Mouse (Mus musculus) embryonic facial prominence, embryonic 15.5 days (tissue): ENCODE measurements around the gene Krt16. TPM values are rescaled to one million over a fixed set of nuclear protein-coding genes. Genes with fewer than 3 reads are reported as not detected.
"Not testable (repeated sequence)": the region's sequence is repeated elsewhere in the genome, so short reads cannot be mapped to it uniquely, and the experiment has no call there.

Experiments used
- ATAC-seq: fragments of 200-750 bp; cut with Nextera tagmentation; 2 replicates; pipeline ENCODE4 v1.8.0; 2017; ENCODE audit warnings: low read depth, moderate TSS enrichment; ENCODE audit not compliant: insufficient number of reproducible peaks, low FRiP score, low TSS enrichment
- H3K27ac ChIP-seq: fragments of 300-500 bp; sonication (generic); replicated peaks from 2 replicates; pipeline ENCODE4 v1.5.1; 2015; ENCODE audit warnings: mild to moderate bottlenecking, inconsistent platforms
- H3K27me3 ChIP-seq: fragments of 300-500 bp; sonication (generic); 2 replicates; pipeline ENCODE4 v1.6.1; 2015; ENCODE audit warnings: inconsistent platforms
- H3K36me3 ChIP-seq: fragments of 300-500 bp; sonication (generic); 2 replicates; pipeline ENCODE4 v1.6.1; 2015; ENCODE audit warnings: mild to moderate bottlenecking, inconsistent platforms
- H3K4me1 ChIP-seq: fragments of 300-500 bp; sonication (generic); 2 replicates; pipeline ENCODE4 v1.6.1; 2015; ENCODE audit warnings: inconsistent platforms
- H3K4me2 ChIP-seq: fragments of 300-500 bp; sonication (generic); replicated peaks from 2 replicates; pipeline ENCODE4 v1.6.1; 2015; ENCODE audit warnings: mild to moderate bottlenecking, inconsistent platforms
- H3K4me3 ChIP-seq: fragments of 300-500 bp; sonication (generic); replicated peaks from 2 replicates; pipeline ENCODE4 v1.5.1; 2015; ENCODE audit warnings: mild to moderate bottlenecking, inconsistent platforms
- H3K9ac ChIP-seq: fragments of 300-500 bp; sonication (generic); 2 replicates; pipeline ENCODE4 v1.6.1; 2015; ENCODE audit warnings: inconsistent platforms
- H3K9me3 ChIP-seq: fragments of 300-500 bp; sonication (generic); replicated peaks from 2 replicates; pipeline ENCODE4 v1.6.1; 2016; ENCODE audit warnings: inconsistent platforms
- WGBS: fragments of 180-500 bp; shearing (Covaris S2); methylation state at CpG from one replicate; pipeline ENCODE4 v1.1.7; 2015; 5-methylcytosine and 5-hydroxymethylcytosine counted together
- polyA plus RNA-seq: library from polyadenylated mRNA; unstranded; fragments of >200 nt; fragmentation: Nextera tagmentation; extraction: Ambion mirVana; gene quantifications from 2 replicates; pipeline ENCODE4 v1.2.1, GENCODE M21; 2015

The Krt16 gene
- polyA plus RNA-seq, 1 experiment from 2014 or later, result 6.9 TPM

DNA sequence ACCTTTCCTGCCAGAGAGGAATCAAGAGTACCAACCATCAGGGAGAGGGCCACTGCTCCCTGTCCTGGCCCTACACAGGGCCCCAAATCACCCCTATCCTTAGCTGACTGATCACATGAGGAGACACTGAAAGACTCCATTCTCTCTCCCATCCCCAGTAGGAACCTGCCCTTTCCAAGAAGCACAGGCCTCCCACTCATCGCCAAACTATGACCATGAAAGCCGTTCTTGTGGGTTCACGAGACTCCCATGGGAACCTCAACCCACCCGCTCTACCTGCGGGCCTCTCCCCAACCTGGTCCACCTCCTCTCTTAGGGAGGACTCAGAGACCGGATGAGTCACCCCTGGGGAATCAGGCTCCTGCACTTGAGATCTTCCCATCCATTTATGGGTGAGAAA lies 6.8 kb upstream of the Krt16 start:
- H3K27ac ChIP-seq, result 0 out of 2 replicates have a peak overlapping the region, but pooled peaks have one; percentile 17
- no peaks in the 10 kb centered on the region for H3K27me3 ChIP-seq
- no peak overlapping the region for H3K4me3 ChIP-seq
- H3K36me3 ChIP-seq, result no peaks in the 10 kb centered on the region
- 0 out of 2 replicates have a peak, but pooled peaks cover 2% of the 10 kb centered on the region for H3K4me1 ChIP-seq
- H3K9me3 ChIP-seq, result no peaks in the 10 kb centered on the region
- ATAC-seq, result no peak
- H3K9ac ChIP-seq, result no peak overlapping the region
- no peak overlapping the region for H3K4me2 ChIP-seq
- 74% methylated on average over 6 of the region's 6 CpGs for WGBS

GRCm38 (mm10) chr11:100254360-100255090 lies 5.8 kb upstream of the Krt16 start:
- Histone ChIP-seq H3K9ac (no peak overlapping the region), H3K9me3 (no peaks in the 10 kb centered on the region), H3K36me3 (no peaks in the 10 kb centered on the region), H3K4me2 (no peak overlapping the region), H3K4me3 (no peak overlapping the region), H3K4me1 (0 out of 2 replicates have a peak, but pooled peaks cover 2% of the 10 kb centered on the region), H3K27me3 (no peaks in the 10 kb centered on the region), H3K27ac (no peak overlapping the region)
- WGBS, result 65% methylated on average over 5 of the region's 5 CpGs
- ATAC-seq, result no peak

GRCm38 (mm10) chr11:100246471-100246870 lies 2.2 kb downstream of the Krt16 start:
- H3K4me1 ChIP-seq, H3K9me3 ChIP-seq, H3K4me2 ChIP-seq, H3K36me3 ChIP-seq, H3K27ac ChIP-seq, H3K4me3 ChIP-seq, H3K27me3 ChIP-seq, H3K9ac ChIP-seq, ATAC-seq: not testable (repeated sequence)
- 68% methylated on average over 7 of the region's 7 CpGs for WGBS

- H3K9ac ChIP-seq, H3K4me1 ChIP-seq, H3K4me2 ChIP-seq, H3K36me3 ChIP-seq, ATAC-seq, H3K4me3 ChIP-seq, H3K27ac ChIP-seq, H3K9me3 ChIP-seq, H3K27me3 ChIP-seq: not testable (repeated sequence)
- 90% methylated on average over 4 of the region's 4 CpGs for WGBS
Measured at GRCm38 (mm10) chr11:100240272-100240671, 8.4 kb downstream of the Krt16 start.

- Histone ChIP-seq H3K27me3 (no peaks in the 10 kb centered on the region), H3K9ac (no peak overlapping the region), H3K4me1 (no peaks in the 10 kb centered on the region), H3K4me3 (no peak overlapping the region), H3K4me2 (no peak overlapping the region), H3K27ac (no peak overlapping the region), H3K9me3 (peaks cover 5% of the 10 kb centered on the region; the same call in 1 of the 2 replicates), H3K36me3 (no peaks in the 10 kb centered on the region)
- 61% methylated on average over 8 of the region's 8 CpGs for WGBS
- no peak for ATAC-seq
Measured at GRCm38 (mm10) chr11:100221741-100222140, 27.0 kb downstream of the Krt16 start.

DNA sequence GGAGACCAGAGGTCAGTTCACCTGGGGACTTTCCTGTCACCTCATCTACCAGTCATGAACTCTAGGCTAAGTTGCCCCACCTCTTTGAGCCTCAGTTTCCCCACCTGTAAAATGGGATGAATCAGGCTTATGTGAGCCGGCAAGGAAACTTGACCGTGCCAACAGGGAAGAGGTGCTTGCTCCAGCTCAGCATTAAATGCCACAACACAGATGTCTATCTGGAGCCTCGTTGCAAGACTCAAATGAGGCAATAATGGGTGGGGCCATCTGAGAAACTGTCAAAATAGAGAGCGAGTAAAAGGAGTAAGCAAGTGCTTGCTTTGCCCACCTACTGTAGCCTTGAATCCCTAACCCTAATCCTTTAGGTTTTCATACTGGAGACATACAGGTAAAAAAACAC lies 29.4 kb downstream of the Krt16 start:
- no peaks in the 10 kb centered on the region for H3K27me3 ChIP-seq
- no peak overlapping the region for H3K9ac ChIP-seq
- no peak for ATAC-seq
- 0 out of 2 replicates have a peak, but pooled peaks cover 4% of the 10 kb centered on the region for H3K4me1 ChIP-seq
- no peaks in the 10 kb centered on the region for H3K9me3 ChIP-seq
- H3K36me3 ChIP-seq, result no peaks in the 10 kb centered on the region
- no peak overlapping the region for H3K27ac ChIP-seq
- WGBS, result 75% methylated on average over 4 of the region's 4 CpGs
- H3K4me3 ChIP-seq, result no peak overlapping the region
- no peak overlapping the region for H3K4me2 ChIP-seq

DNA sequence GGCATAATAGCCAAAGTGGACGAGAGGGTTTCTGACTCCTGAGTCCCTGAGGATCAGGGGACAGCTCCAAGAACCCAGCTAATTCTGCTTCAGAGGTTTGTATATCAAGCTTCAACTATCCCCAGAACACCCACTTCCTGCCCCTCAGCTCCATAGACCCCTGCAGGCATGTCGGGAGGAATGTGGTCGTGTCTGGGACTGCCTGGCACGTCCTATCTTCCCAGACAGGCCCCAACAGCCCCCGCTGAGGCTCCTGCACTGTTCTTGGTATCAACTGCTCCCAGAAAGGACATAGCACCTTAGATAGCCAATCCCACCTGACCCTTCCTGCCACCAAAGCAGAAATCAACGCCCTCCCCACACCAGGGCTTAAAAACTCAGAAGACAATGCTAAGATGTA lies 40.2 kb downstream of the Krt16 start:
- H3K4me1 ChIP-seq, result 0 out of 2 replicates have a peak, but pooled peaks cover 8% of the 10 kb centered on the region
- no peak overlapping the region for H3K4me3 ChIP-seq
- 0 out of 2 replicates have a peak overlapping the region, but pooled peaks have one; percentile 6 for H3K4me2 ChIP-seq
- 35% methylated on average over 6 of the region's 6 CpGs for WGBS
- no peaks in the 10 kb centered on the region for H3K9me3 ChIP-seq
- H3K27ac ChIP-seq, result peak overlapping the region; percentile 77
- no peaks in the 10 kb centered on the region for H3K36me3 ChIP-seq
- no peak overlapping the region for H3K9ac ChIP-seq
- H3K27me3 ChIP-seq, result no peaks in the 10 kb centered on the region
- no peak for ATAC-seq

DNA sequence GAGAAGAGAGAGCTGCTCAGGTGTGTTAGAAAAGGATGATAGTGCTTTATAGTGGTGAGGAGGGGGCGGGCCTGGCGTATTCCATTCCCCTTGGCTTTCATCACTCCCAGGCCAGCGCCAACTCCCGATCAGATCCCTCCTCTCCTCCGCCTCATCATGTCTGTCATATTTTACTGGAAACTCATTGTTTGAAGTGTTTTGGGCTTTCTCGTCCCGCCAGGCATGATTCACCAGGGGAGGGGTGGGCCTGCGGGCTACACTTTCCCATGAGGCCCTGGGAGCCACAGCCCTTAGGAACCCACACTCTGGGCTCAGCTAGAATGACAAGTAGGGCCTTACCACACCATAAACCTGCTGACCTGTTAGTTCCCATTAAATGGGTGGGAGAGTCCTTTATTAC lies 41.2 kb downstream of the Krt16 start, which contains the start of gene Krt14:
Gene Krt14 (minus strand): TSS at position 51 of the 400 bp plus-strand sequence.
- no peak for ATAC-seq
- H3K4me1 ChIP-seq, result 0 out of 2 replicates have a peak, but pooled peaks cover 8% of the 10 kb centered on the region
- H3K9ac ChIP-seq, result peak within 1 kb of the TSS; percentile 21; the same call in 1 of the 2 replicates
- no peaks in the 10 kb centered on the region for H3K9me3 ChIP-seq
- no peaks in the 10 kb centered on the region for H3K36me3 ChIP-seq
- peak within 1 kb of the TSS; percentile 77 for H3K27ac ChIP-seq
- peak within 1 kb of the TSS; percentile 21; the same call in 1 of the 2 replicates for H3K4me2 ChIP-seq
- WGBS, result 59% methylated on average over 8 of the region's 8 CpGs
- H3K4me3 ChIP-seq, result peak within 1 kb of the TSS; percentile 34
- H3K27me3 ChIP-seq, result no peaks in the 10 kb centered on the region

- H3K4me2 ChIP-seq, result no peak overlapping the region
- no peak overlapping the region for H3K9ac ChIP-seq
- no peaks in the 10 kb centered on the region for H3K27me3 ChIP-seq
- no peak for ATAC-seq
- H3K27ac ChIP-seq, result no peak overlapping the region
- no peaks in the 10 kb centered on the region for H3K9me3 ChIP-seq
- no peak overlapping the region for H3K4me3 ChIP-seq
- no peaks in the 10 kb centered on the region for H3K4me1 ChIP-seq
- H3K36me3 ChIP-seq, result no peaks in the 10 kb centered on the region
- WGBS, result 11% methylated on average over 6 of the region's 6 CpGs
Measured at GRCm38 (mm10) chr11:100203448-100203847, 45.3 kb downstream of the Krt16 start.

DNA sequence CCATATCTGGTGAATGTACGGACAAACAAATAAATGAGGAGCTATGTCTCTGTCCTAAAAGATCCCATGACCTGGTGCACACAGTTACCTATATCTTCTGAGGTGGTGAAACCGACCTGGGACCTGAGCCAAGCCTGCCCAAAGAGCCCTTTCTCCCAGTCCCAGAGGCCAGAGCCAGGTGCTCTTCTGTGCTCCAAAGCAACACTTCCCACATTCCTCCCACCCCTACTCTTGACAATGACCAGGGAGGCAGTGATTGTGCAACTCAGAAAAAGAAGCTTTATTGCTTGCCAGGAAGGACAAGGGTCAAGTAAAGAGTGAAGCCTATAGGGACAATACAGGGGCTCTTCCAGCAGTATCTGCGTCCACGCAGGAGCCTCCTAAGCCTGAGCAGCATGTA lies 45.8 kb downstream of the Krt16 start:
- no peak overlapping the region for H3K4me3 ChIP-seq
- H3K9me3 ChIP-seq, result no peaks in the 10 kb centered on the region
- H3K9ac ChIP-seq, result no peak overlapping the region
- no peak for ATAC-seq
- 80% methylated on average over 4 of the region's 4 CpGs for WGBS
- no peaks in the 10 kb centered on the region for H3K4me1 ChIP-seq
- no peaks in the 10 kb centered on the region for H3K36me3 ChIP-seq
- H3K27me3 ChIP-seq, result no peaks in the 10 kb centered on the region
- no peak overlapping the region for H3K27ac ChIP-seq
- H3K4me2 ChIP-seq, result no peak overlapping the region

DNA sequence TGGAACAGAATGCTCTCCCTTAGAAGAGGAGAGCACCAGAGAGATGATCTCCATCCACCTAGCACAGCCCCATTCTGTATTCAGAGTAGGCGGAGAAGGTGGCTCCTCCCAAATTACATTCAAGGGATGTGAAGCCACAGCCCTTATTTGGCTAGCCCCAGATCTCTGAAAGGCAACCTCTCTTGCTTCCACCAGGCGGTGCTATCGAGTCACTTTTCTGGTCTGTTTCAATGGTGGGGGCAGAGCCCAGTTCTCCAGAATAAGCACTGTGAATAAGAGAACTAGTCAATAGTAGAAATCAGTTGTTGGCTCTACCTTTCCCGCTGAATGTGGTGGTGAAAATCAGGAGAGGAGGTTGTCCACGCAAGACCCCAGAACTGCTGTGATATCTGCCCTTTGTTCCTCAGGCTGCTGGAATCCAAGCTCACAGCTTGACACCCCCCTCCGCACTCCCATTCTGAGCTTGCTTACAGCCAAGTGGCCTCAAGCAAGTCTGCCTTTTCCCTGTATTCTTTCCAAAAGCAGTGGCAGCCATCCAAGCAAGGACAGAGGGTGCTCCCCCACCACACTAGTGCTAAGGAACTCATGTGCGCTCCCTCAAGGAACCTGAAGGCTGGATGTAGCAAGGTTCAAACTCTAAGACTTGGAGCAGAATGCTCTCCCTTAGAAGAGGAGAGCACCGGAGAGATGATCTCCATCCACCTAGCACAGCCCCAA lies 48.4 kb downstream of the Krt16 start:
- H3K4me2 ChIP-seq, result no peak overlapping the region
- H3K9me3 ChIP-seq, result no peaks in the 10 kb centered on the region
- no peaks in the 10 kb centered on the region for H3K4me1 ChIP-seq
- WGBS, result 41% methylated on average over 8 of the region's 8 CpGs
- H3K27ac ChIP-seq, result no peak overlapping the region
- no peak for ATAC-seq
- H3K27me3 ChIP-seq, result no peaks in the 10 kb centered on the region
- no peaks in the 10 kb centered on the region for H3K36me3 ChIP-seq
- no peak overlapping the region for H3K9ac ChIP-seq
- H3K4me3 ChIP-seq, result no peak overlapping the region
